12 mouse cellular contexts compared by ENCODE assay signal in the genomic region with DNA sequence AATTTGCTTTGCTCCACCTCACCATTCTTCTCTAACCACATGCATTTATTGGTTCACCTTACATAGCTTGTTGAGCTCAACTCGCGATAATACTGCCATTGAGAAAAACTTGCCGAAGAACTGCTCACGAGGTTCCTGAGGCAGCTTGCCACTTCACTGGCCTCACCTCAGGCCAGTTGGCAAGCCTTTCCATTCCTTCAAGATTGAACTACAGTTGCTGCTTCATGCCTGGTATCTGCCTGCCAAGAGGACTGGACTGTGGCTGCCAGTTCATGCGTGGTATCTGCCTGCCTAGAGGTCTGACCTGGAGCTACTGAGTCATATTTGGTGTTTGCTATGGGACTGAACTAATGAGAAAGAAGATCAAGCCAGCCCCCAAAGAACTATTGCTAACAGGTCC.
DNase-seq lines count a peak whose midpoint lies in the region; ATAC-seq and TF ChIP-seq lines count a peak whose summit lies in the region.
"Had no signal": no experiment of that assay in that cellular context is flagged by ENCODE, and none has a peak within 500 bp of the region (broad histone marks: within the 10 kb centered on the region; RNA-seq: fewer than 3 reads in every experiment).

No protein-coding gene starts in this region.

- intact Hi-C loops in heart, postnatal 10 days (cut with DNase I), result no loop called here

- H3K4me3 ChIP-seq in lung, adult 2 months (replicated peaks; ENCODE audit: extremely low read depth, low read depth, low read length), result no peak overlapping the region

- no peaks in the 10 kb centered on the region for H3K4me1 ChIP-seq in lung, adult 2 months (ENCODE audit: control insufficient read depth, insufficient read depth, low read length)

- TF ChIP-seq POLR2A in lung, adult 2 months (IDR thresholded peaks at IDR 0.05; ENCODE audit: borderline replicate concordance, extremely low read depth, low read depth, low read length), result no peak

- 76% methylated on average over 5 of the region's 5 CpGs for WGBS in lung, adult 2 months

- no peak for TF ChIP-seq CTCF in lung, adult 2 months (IDR thresholded peaks at IDR 0.05; ENCODE audit: insufficient read depth, low read length)

- no peak for ATAC-seq in cerebellum, adult (ENCODE audit: insufficient number of reproducible peaks, low FRiP score, low TSS enrichment)
- ATAC-seq: CD4-positive, CD25-positive, alpha-beta regulatory T cell, adult 4 months; forebrain, embryonic 16.5 days; intestine, postnatal 0 days had no signal

- DNase-seq in cerebellum, adult 9-10 months, result peak; percentile 14
- DNase-seq in lung, adult 18-20 months, result peak; percentile 21 to 24
- DNase-seq in lung, adult 2 months, result no peak
- peak; percentile 71 to 79 for DNase-seq in cerebellum, postnatal 10 days
- peak; percentile 12 to 25 for DNase-seq in heart, postnatal 10 days
- no peak for DNase-seq in liver
- no peak for DNase-seq in urinary bladder, postnatal 25 days (ENCODE audit: low spot score)
- DNase-seq: thymus, adult 2 months had no signal

Comparison
In these comparisons a context has a peak if more than half of its experiments do, and no peak if none do; other contexts are left out.
1. DNase-seq: peak in cerebellum, adult 9-10 months (single experiment), lung, adult 18-20 months (2 of 2), cerebellum, postnatal 10 days (2 of 2) and heart, postnatal 10 days (2 of 2); none in lung, adult 2 months (single experiment), liver (single experiment) and urinary bladder, postnatal 25 days (single experiment).